Mouse (Mus musculus) cortical plate, adult 2 months (tissue): ENCODE measurements at regions not wholly inside any gene's neighbourhood (a gene's known extent, or its start where the extent isn't known, plus 50 kb on each side); places are given as distances from the start of the nearest gene placed in this dataset.

ENCODE experiments used
- CTCF ChIP-seq: fragments of 200-500 bp; IDR thresholded peaks from 2 replicates; pipeline ENCODE4 v1.5.1; 2011; ENCODE audit warnings: mild to moderate bottlenecking, control low read depth, low read length; ENCODE audit not compliant: insufficient read depth; ENCODE audit errors: extremely low read depth
- POLR2A ChIP-seq: fragments of 200-500 bp; IDR thresholded peaks from 2 replicates; pipeline ENCODE4 v1.6.1; 2011; ENCODE audit warnings: mild to moderate bottlenecking, low read length, control low read depth; ENCODE audit not compliant: insufficient read depth; ENCODE audit errors: extremely low read depth

DNA sequence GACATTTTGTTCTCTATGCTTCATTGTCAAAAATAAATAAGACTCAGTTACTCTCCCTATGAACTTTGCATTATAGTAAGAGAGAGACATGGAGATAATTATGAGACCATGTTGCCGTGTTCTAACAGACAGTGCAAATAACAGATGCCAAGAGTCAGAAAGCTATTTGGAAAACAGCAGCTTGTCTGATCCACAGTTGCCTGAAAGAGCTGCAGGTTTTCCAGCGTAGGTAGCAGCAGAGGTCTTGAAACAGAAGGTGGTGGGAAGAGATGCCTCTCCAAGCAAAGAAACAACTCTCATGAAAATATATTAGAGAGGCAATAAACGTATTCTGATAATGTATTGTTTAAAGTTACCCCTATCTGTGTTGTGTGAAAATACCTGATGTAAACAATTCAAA lies 793.5 kb downstream of the Kcna4 start:
- TF ChIP-seq CTCF = no peak
- TF ChIP-seq POLR2A = no peak
